Mouse (Mus musculus): Measurements from ENCODE around the gene Osbpl10.
"Not testable (repeated sequence)": the region's sequence is repeated elsewhere in the genome, so short reads cannot be mapped to it uniquely, and the experiment has no call there.

The Osbpl10 gene

DNA sequence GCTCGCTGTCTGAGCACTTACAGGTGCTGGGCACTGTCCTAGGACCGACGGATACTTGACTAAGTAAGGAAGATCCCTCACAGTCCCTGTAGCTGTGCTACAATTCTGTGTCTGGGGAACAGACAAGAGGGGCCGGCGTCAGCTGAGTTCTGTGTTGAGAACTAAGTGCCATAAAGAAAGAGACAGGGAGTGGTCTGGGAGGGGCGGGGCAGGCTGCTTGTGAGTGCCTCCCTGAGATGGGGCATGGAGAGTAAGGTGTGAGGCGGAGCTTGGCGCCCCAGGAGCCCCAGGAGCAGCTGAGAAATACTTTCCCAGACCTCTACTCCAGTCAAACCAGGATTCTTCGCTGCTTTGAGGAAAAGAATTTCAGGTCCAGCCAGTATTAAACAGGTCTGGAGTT lies 239.6 kb downstream of the Osbpl10 start:
- no peak for DNase-seq (ENCODE audit: low spot score)

DNA sequence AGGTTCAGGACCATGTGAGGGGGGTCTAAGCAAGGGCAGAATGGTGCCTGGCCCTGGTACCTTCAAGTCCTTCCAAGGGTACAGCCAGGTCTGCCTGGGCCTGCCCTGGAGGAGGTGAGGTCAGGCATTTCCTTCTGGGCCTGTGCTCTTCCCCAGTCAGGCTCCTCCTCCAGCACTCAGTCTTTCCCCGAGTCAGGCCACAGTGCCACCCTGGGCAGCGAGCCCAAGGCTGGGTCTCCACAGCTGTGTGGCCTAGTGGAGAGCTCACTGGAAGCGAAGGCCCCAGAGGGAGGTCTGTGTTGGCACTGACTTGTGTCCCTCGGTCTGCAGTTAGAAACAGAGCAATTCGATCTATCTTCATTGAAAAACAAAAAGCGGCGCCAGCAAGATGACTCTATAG lies 242.1 kb downstream of the Osbpl10 start:
- peak; percentile 61 for DNase-seq (ENCODE audit: low spot score)

DNA sequence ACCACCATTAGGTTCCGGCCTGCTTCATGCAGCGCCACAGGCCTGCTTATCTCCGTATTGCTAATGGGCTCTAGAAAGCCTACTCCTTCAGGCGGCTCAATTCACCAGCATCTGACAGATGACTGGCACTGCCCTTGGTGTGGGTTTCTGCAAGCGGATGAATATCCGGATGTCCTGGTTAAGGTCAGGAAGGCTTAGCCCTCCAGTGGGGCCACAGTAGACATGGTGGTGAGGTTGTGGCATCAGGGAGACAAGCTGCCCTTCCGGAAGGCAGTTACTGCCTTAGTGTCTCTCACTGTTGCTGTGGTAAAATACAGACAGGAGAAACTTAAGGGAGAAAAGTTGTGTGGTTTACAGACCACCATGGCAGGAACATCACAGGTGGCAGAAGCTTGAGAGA lies 242.9 kb downstream of the Osbpl10 start:
- no peak for DNase-seq (ENCODE audit: low spot score)

DNA sequence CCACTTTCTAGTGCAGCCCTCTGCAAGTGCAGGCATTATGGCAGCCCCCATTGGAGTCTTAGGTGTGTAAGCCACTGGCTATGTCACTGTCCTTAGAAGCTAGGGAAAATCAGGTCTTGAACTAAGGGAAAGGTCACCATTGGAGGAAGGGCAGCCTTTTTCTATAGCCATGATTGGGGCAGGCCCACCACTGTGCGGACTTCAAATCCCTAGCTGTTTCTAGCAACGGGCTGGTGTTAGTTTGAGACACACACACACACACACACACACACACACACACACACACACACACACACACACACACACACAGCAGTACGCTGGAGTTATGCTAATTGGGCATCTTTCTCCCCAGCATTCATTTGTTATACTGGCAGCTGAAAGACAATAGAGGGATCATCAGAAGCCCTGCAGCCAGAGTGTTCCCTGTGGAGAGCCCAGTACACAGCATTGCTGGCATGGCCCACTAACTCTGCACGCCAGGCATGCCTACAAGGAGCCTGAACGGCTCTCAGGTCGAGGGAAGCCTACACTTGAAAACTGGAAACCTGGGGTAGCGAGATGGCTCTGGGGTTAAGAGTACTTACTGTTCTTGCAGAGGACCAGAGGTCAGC lies 246.5 kb downstream of the Osbpl10 start:
- DNase-seq (ENCODE audit: low spot score) = no peak

DNA sequence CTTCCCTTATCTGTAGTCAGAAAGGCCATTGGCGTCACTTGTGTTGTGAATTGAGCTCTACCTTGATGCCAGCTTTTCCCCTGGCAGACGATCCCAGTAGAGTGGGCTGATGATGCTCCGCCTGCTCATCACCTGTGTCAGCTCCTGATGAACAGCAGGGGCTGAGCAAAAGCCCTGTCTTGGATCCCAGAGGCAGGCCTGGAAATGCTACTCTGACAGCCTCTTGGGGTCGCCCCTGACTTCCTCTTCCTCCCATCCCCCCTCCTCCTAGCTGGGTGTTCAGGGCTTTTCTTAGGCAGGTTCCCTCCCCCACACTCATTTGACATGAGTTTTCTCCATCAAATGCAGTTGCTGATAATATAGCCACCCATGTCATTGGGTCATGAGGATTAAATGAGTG lies 250.8 kb downstream of the Osbpl10 start:
- no peak for DNase-seq (ENCODE audit: low spot score)

DNA sequence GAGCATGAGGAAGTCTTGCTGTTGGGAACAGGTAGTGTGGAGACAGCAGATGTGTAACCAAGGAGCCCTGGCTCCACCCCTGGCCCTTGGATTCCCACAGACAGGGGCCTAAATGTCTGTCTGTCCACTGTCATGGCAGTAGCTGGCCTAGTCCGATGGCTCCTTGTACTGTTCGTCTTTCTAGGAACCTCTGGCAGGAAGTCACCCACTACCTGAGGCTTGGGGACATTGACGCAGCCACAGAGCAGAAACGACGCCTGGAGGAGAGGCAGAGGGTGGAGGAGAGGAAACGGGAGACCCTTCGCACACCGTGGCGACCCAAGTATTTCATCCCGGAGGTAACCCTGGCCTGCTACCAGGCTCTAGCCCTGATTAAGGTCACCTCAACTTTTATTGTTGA lies 251.3 kb downstream of the Osbpl10 start:
- DNase-seq (ENCODE audit: low spot score) = no peak

DNA sequence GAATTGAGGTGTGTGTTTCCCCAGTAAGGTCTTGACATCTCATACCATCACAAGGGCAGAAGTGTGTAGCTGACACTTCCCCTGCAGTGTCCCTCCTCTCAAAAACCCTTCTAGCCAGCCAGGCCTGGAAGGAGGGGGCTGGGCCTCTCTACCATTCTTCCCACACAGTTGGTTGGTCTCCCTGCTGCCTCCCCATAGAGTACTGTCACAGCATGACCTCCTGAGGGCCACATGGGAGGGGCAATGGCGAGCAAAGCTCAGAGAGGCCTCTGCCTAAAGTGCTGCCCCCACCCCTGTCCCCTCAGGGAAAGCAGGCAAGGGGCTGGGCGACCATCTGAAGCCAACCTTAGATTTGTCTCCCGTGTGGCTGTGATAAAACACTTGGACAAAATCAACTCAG lies 251.8 kb downstream of the Osbpl10 start:
- DNase-seq (ENCODE audit: low spot score) = no peak

DNA sequence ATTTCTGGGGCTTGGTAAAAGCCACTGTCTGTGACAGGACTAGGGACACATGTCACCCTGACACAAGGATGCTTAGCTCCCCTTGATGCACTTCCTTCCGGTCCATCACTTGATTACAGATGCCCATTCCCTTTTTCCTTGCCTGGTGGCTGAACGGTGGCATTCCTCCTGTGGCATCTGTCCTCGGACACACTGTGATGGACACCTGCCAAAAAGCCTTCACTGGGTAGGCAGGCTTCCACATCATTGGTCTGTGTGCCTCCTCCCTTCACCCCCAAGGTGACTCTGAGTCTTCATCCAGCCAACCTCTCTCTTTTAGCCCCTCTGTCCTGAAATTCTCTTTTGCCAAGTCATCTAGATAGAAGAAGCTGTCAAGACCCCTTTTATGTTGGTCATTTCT lies 253.1 kb downstream of the Osbpl10 start:
- DNase-seq (ENCODE audit: low spot score) = no peak

DNA sequence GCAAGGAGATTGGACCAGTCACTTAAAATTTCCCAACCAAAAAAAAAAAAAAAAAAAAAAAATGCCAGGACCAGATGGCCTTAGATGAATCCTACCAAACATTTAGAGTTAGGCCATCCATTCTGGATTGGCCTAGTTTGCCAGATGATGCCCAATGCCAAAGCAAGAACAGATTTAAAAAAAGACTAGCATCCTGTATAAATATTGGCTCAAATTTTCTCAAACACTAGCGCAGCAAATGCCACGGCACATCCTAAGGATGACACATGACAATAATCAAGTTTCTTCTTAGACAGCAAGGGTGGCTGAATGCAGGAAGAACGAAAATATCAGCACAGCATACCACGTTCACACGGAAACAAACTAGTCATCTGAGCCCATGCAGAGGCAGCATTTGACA lies 255.4 kb downstream of the Osbpl10 start:
- DNase-seq (ENCODE audit: low spot score) = no peak

DNA sequence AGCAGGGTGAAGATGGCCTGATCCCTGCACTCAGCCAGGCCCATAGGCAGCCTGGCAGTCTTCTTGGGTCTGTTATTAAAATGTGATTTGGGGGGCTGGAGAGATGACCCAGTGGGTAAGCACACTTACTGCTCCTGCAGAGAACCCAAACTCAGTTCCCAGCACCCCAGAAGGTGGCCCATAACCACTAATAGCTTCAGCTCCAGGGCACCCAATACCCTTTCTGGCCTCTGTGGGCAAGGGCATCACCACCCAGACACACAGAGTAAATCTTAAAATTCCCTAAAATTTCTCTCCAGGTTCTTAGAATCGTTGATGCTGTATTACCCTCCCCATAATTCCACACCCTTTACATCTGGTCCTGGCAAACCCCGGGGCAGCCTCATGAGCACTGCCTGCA lies 256.2 kb downstream of the Osbpl10 start:
- no peak for DNase-seq (ENCODE audit: low spot score)

DNA sequence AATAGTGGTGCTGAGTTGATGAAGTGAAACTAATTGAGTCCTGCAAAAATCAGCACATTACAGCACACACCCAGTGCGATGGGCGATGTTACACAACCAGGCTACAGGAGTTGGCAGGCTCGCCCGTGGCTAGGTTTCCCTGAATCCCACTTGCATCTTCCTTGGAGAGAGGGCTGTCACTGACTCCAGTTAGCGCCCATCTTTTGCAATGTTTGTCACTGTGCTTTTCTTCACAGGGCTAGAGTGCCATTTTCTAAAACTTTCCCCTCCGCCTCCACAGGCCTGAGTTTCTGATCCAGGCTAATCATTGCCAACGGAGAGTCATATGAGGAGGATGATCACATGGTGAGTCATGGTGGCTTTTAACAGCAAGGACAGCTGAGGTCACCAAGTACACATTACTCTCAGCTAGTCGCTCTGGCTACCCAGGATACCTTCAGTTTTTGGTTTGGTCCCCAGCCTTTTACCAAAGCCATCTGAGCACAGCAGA lies 258.0 kb downstream of the Osbpl10 start:
- peak; percentile 34 for DNase-seq (ENCODE audit: low spot score)

DNA sequence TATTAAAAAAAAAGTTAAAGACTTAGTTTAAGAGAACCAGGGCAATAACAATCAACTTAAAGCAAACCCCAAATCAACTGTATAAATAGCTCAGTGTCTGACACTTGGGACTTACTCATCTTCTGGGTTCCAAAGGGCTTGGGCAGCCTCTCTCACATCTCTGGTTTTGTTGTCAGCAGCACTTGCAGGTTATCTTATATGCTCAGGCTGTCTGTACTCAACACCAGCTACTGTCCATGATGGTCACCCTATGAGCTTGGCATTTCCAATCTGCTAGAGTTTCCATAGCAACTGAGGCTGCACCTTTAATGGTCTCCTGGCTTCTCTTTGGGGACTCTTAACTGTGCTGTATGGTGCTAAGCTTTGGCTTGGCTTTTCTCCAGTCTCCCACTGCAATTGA lies 259.6 kb downstream of the Osbpl10 start:
- DNase-seq (ENCODE audit: low spot score) = no peak

DNA sequence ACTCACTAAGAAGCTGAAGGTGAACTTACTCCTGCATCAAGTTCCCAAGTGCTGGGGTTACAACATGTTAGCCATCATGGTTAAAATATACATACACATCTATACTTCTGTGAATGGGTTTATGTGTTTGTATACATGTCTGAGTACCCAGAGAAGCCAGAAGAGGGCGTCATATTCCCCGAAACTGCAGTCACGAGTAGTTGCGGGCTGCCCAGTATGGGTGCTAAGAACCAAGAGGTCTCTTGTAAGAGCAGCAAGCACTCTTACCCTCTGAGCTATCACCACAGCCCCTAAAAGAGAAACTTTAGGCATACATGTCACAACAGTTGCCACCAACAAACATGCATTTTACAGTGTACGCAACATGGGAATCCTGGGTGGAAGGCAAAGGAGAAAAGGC lies 261.5 kb downstream of the Osbpl10 start:
- no peak for DNase-seq (ENCODE audit: low spot score)

DNA sequence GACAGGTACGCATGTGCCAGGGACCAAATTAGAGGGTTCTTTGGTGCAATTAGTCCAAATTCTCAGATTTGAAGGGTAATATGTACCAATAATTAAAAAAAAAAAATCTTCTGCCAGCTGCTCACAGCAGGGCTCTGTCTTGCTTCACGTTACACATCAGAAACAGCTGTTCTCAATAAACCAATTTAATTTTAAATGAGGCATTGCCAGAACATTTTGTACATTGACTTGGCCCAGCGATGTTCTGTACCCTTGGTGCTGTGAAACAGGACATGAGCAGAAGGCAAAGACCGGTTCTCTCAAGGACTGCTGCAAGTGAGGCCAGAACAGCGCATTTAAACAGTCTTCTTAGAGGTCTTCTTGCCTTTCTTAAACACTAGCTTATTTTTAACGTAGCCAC lies 265.3 kb downstream of the Osbpl10 start:
- peak; percentile 12 for DNase-seq (ENCODE audit: low spot score)

DNA sequence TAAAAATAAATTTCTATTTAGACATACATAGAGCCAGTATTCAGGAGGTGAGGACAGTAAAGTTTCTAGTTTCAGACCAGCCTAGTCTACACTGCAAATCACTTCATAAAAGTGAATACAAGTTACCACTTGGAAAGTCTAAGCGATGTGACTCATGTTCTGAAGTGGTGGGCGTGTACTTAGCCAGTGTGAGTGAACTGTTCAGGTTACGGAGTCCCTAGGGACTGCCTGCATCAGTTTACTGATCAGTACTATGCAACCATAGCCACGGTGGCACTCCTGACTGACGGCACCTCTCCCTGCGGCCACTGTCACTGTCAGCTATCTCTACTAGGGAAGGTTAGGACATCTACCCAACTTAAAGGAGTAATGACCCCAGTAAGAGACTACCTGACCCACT lies 266.7 kb downstream of the Osbpl10 start:
- DNase-seq (ENCODE audit: low spot score) = no peak

DNA sequence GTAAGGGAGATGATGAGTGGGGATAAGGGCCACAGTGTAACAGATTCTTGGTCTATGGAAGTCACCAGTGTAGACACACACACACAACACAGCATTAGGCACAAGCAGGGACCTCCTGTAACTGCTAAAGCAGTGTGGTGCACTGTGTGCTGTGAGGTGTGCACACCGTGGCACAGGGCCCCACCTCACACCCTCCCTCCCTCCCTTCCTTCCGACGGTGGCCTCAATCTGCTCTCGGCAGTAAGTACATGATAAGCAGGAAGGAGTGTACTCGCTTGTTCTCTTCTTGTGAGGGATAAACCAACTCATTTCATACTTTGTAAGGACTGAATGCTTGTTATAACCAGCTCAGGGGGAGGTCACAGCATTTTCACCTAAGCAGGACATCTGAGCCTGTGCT lies 270.8 kb downstream of the Osbpl10 start:
- no peak for DNase-seq (ENCODE audit: low spot score)

DNA sequence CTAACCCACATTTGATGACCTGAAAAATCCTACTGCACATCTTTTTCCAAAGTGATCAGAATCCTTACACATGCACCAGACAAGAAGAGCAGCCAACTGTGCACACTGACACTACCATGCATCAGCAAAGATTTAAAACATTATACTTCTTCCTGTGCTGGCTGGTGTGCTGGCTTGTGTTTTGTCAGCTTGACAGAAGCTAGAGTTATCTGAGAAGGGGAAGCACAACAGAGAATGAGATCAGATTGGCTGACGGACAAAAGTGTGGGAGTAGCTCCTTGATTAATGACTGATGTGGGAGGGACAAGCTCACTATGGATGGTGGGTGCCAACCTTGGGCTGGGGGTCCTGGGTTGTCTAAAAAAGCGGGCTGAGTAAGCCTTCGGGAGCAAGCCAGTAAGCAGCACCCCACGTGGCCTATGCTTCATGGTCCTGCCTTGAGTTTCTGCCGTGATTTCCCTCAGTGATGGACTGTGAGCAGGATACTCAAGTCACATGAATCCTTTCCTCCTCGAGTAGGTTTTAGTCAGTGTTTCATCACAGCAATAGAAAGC lies 279.4 kb downstream of the Osbpl10 start:
- no peak for DNase-seq (ENCODE audit: low spot score)

DNA sequence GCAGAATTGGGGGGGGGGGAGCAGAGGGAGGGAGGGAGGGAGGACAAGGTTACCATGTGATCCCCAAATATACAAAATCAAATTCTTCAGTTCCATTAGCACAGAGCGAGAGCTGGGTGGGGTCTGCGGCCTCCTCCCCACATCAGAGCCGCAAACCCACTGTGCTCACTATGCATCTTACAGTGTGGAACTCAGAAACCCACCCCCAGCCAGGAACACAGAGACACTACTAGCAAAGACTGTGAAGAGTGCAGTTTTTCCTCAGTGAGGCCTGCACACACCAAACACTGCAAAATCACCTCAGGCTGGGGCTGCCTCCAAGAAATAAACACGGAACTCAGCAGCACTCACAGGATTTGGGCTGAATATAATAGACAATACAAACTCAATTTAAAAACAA lies 281.5 kb downstream of the Osbpl10 start:
- no peak for DNase-seq (ENCODE audit: low spot score)

DNA sequence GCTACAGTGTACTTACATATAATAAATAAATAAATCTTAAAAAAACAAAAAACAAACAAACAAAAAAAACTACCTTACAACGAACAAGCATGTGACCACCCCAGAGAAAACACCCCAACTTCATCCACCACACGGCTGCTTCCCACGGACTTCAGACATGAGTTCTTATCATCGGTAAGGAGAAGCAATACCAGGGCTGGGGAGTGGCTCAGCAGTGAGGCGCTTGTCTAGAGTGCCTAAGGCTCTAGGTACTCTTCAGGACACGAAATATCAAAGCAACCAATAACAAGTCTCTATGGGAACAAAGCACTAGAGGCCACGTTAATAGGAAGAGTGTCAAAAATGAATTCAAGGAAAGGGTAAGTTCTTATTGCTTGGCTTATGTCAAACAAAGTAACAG lies 282.1 kb downstream of the Osbpl10 start:
- no peak for DNase-seq (ENCODE audit: low spot score)

DNA sequence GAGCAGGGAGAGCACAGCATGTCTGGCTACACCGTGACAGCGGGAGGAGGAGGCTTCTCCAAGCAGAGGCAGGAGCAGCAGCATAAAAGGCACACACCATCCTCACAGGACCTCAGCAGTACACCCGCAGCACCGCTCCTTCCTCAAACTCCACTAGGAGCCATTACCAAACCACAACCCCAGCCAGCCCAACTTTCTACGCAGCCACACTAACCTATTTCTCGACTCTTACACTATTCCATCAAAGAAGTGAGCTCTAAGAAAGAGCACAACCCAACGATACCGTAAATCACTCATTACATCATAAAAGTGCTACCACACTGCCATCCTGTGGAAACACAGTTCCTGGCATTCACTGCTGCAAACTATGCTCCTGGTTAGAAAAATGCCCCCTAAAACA lies 283.1 kb downstream of the Osbpl10 start:
- peak; percentile 33 for DNase-seq (ENCODE audit: low spot score)

DNA sequence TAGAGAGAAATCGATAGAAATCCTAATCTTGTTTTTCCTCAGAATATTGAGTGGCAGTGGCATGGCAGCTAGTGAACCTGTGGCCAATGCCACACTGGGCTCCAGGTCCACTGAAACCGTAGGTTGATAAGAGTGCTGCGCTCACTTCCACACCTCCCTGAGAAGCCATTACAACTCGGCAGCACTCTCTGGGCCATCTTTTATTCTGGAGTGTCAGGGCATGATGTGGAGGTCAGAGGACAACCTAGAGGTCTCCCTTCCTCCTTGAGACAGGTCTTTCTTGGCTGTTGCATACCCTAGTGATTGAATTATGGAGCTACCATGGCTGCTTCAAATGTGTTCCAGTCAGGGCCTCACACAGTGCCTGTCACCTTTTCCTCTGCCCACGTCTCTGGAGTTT lies 283.5 kb downstream of the Osbpl10 start:
- DNase-seq (ENCODE audit: low spot score) = no peak

DNA sequence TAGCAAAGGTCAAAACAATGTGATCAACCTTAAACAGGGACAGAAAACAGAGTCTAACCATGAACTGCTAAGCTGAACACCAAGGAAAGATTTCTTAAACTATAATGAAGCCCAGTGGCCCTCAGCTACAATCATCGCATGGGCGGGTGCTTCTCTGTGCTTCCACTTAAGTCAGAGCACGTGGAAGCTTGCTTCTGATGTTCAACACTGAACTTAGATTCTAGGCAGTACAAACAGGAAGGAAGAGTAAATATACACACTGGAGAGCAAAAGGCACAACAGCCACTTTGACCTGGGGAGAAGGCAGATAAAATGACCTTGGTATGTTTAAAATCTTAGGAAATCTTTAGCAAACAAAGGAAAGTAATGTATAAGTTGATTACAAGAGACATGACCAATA lies 293.2 kb downstream of the Osbpl10 start:
- DNase-seq (ENCODE audit: low spot score) = no peak

DNA sequence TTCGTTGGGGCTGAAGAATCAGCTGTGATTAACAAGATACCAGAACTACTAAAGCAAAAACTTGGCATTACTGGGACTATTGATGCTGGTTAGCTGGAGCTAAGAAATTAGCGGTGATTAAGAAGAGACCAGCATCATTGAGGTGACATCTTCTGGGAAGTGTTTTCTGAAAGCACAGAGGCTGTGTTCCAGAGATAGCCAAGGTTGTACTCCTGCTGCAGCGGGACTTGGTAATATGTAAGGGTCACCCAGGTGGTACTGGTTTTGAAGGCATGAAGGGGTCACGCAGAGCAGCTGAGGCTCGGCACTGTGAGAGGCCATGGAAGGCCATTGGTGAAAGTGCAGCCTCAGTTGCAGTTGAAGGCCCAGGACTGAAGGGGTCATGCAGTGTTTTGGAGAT lies 294.1 kb downstream of the Osbpl10 start:
- not testable (repeated sequence) for DNase-seq (ENCODE audit: low spot score)

DNA sequence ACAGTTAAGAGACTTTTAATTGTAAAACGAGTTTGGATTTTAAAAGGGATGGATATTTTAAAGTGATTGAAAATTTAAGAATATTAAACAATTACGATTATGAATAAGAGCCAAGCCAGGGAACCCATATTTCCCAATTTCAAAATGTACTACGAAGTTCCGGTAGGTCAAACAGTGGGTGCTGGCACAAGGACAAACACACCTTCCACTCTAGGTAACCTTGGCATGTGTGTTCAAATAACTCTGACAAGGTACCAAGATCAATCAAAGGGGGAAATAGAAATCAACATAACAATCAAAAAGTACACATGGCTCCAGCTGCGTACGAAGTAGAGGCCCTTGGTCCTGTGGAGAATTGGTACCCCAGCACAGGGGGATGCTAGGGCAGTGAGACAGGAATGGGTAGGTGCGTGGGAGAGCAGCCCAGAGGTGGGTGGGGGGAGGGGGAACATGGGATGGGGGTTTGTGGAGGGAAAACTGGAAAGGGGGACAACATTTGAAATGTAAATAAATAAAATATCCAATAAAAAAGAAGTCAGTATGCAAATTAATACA lies 294.8 kb downstream of the Osbpl10 start:
- no peak for DNase-seq (ENCODE audit: low spot score)

Measured in adipocyte (in vitro differentiated cells).